Mouse (Mus musculus): ENCODE results near the gene Gm17324. TPM values are rescaled to one million over a fixed set of nuclear protein-coding genes. Genes with fewer than 3 reads are reported as not detected.

Gene Gm17324
- polyA plus RNA-seq (2015; fragmentation: Illumina TruSeq; extraction: RNeasy Lipid Tissue Mini Kit (QIAGEN cat#74804); ENCODE audit: insufficient read depth, low read depth, low replicate concordance): not detected

DNA sequence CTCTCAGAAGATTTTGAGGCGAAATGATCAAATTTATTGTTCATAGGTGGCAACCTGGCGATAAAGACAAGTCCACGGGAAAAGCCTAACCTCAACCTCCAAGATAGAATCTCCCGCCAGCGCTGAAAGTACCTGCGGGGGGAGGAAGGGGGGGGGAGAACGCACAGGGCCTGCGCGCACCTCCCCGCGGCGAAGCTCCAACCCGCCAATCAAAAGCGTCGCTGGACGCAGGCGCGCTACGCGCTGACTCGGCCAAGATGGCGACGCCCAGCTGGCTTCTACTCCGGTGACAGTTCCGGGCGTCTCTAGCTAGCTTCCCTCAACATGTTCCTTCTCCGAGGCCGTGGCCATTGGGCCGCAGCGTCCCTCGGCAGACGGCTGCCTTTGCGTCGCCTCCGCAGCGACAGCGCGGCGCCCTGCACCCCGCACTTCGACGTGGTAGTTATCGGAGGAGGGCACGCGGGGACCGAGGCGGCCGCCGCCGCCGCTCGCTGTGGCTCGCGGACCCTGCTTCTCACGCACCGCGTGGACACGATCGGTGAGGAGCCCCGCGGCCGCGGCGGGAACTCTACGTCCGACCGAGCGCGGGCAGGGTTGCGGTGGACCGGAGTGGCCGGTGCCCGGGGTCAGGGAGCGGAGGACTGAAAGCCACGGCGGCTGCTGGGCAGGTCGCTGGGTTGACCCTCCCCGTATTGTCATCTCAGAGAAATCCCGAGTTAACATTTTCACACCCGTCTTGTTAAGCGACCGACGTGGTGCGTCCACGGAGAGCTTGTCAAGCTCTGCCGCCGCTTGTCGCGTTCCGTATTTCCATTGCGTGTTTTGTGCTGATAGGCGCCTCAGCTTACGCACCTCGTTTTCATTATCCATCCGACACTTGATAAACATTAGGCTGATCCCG lies at the start of gene Gm17324, which contains the start of gene Mto1:
Gene Gm17324, minus strand, starts transcription at position 814 of the 901 bp plus-strand sequence.
Gene Mto1, plus strand, starts transcription at position 236 of the 901 bp plus-strand sequence.

GRCm38 (mm10) chr9:78488890-78489420 lies 40.4 kb upstream of the Gm17324 start, which contains the start of gene Eef1a1:
Eef1a1 (minus strand) TSS chr9:78489151.

GRCm38 (mm10) chr9:78442579-78443392 lies 5.8 kb downstream of the Gm17324 start, which contains the start of gene Cgas:
Cgas (minus strand) TSS chr9:78443237.

Other genes with a start within 250 kb of the Gm17324 start
- gene Gsta1, start 218.1 kb downstream of the Gm17324 start, polyA plus RNA-seq (2015; fragmentation: Illumina TruSeq; extraction: RNeasy Lipid Tissue Mini Kit (QIAGEN cat#74804); ENCODE audit: insufficient read depth, low read depth, low replicate concordance): not detected
- gene Gm3776, start 191.7 kb downstream of the Gm17324 start, polyA plus RNA-seq (2015; fragmentation: Illumina TruSeq; extraction: RNeasy Lipid Tissue Mini Kit (QIAGEN cat#74804); ENCODE audit: insufficient read depth, low read depth, low replicate concordance): not detected
- not detected for gene Gm10639, start 158.9 kb downstream of the Gm17324 start, polyA plus RNA-seq (2015; fragmentation: Illumina TruSeq; extraction: RNeasy Lipid Tissue Mini Kit (QIAGEN cat#74804); ENCODE audit: insufficient read depth, low read depth, low replicate concordance)
- gene Omt2a, start 134.0 kb downstream of the Gm17324 start, polyA plus RNA-seq (2015; fragmentation: Illumina TruSeq; extraction: RNeasy Lipid Tissue Mini Kit (QIAGEN cat#74804); ENCODE audit: insufficient read depth, low read depth, low replicate concordance): not detected
- not detected for gene Omt2b, start 121.2 kb downstream of the Gm17324 start, polyA plus RNA-seq (2015; fragmentation: Illumina TruSeq; extraction: RNeasy Lipid Tissue Mini Kit (QIAGEN cat#74804); ENCODE audit: insufficient read depth, low read depth, low replicate concordance)
- gene Gsta2, start 93.0 kb downstream of the Gm17324 start, polyA plus RNA-seq (2015; fragmentation: Illumina TruSeq; extraction: RNeasy Lipid Tissue Mini Kit (QIAGEN cat#74804); ENCODE audit: insufficient read depth, low read depth, low replicate concordance): not detected
- not detected for gene Dppa5a, start 80.6 kb downstream of the Gm17324 start, polyA plus RNA-seq (2015; fragmentation: Illumina TruSeq; extraction: RNeasy Lipid Tissue Mini Kit (QIAGEN cat#74804); ENCODE audit: insufficient read depth, low read depth, low replicate concordance)
- not detected for gene Ooep, start 70.1 kb downstream of the Gm17324 start, polyA plus RNA-seq (2015; fragmentation: Illumina TruSeq; extraction: RNeasy Lipid Tissue Mini Kit (QIAGEN cat#74804); ENCODE audit: insufficient read depth, low read depth, low replicate concordance)
- gene Ddx43, start 53.0 kb downstream of the Gm17324 start, polyA plus RNA-seq (2015; fragmentation: Illumina TruSeq; extraction: RNeasy Lipid Tissue Mini Kit (QIAGEN cat#74804); ENCODE audit: insufficient read depth, low read depth, low replicate concordance): not detected
- 0.54 TPM for gene Cgas, start 5.5 kb downstream of the Gm17324 start, polyA plus RNA-seq (2015; fragmentation: Illumina TruSeq; extraction: RNeasy Lipid Tissue Mini Kit (QIAGEN cat#74804); ENCODE audit: insufficient read depth, low read depth, low replicate concordance)
- 3.2 TPM for gene Mto1, start 578 bp downstream of the Gm17324 start, polyA plus RNA-seq (2015; fragmentation: Illumina TruSeq; extraction: RNeasy Lipid Tissue Mini Kit (QIAGEN cat#74804); ENCODE audit: insufficient read depth, low read depth, low replicate concordance)
- gene Eef1a1, start 40.4 kb upstream of the Gm17324 start, polyA plus RNA-seq (2015; fragmentation: Illumina TruSeq; extraction: RNeasy Lipid Tissue Mini Kit (QIAGEN cat#74804); ENCODE audit: insufficient read depth, low read depth, low replicate concordance): 2,654 TPM
- 2.6 TPM for gene Slc17a5, start 139.3 kb upstream of the Gm17324 start, polyA plus RNA-seq (2015; fragmentation: Illumina TruSeq; extraction: RNeasy Lipid Tissue Mini Kit (QIAGEN cat#74804); ENCODE audit: insufficient read depth, low read depth, low replicate concordance)
- gene Cd109, start 166.8 kb upstream of the Gm17324 start, polyA plus RNA-seq (2015; fragmentation: Illumina TruSeq; extraction: RNeasy Lipid Tissue Mini Kit (QIAGEN cat#74804); ENCODE audit: insufficient read depth, low read depth, low replicate concordance): 1.0 TPM

All from pancreas, adult 10 weeks (tissue).